ENCODE assay signal across 8 mouse cellular contexts in genomic region chr16:97922779-97923126, GRCm38 (mm10). TPM values are rescaled to one million over a fixed set of nuclear protein-coding genes. Genes with fewer than 3 reads are reported as not detected.
DNase-seq lines count a peak whose midpoint lies in the region; ATAC-seq lines count a peak whose summit lies in the region.

No protein-coding gene starts in this region.

- peak overlapping the region; percentile 70 for H3K4me3 ChIP-seq in kidney, embryonic 15.5 days (replicated peaks)
- H3K4me3 ChIP-seq in hindbrain, embryonic 16.5 days (ENCODE audit: low read length), result peak overlapping the region; percentile 95
- H3K4me3 ChIP-seq in midbrain, embryonic 14.5 days (replicated peaks; ENCODE audit: low read depth, low read length), result peak overlapping the region; percentile 82

- H3K27ac ChIP-seq in kidney, embryonic 15.5 days, result peak overlapping the region; percentile 88; the same call in 1 of the 2 replicates
- peak overlapping the region; percentile 80 for H3K27ac ChIP-seq in hindbrain, embryonic 16.5 days (ENCODE audit: low read depth, low read length)
- H3K27ac ChIP-seq in midbrain, embryonic 14.5 days (replicated peaks; ENCODE audit: low read depth, low read length), result peak overlapping the region; percentile 74

- H3K4me1 ChIP-seq in kidney, embryonic 15.5 days, result peaks cover 23% of the 10 kb centered on the region
- H3K4me1 ChIP-seq in hindbrain, embryonic 16.5 days (ENCODE audit: control insufficient read depth, insufficient read depth, low read depth, low read length), result peaks cover 10% of the 10 kb centered on the region
- peaks cover 8% of the 10 kb centered on the region; the same call in 1 of the 2 replicates for H3K4me1 ChIP-seq in midbrain, embryonic 14.5 days (ENCODE audit: control insufficient read depth, insufficient read depth, low read length)

- no peak for DNase-seq in kidney, adult 18-20 months
- DNase-seq in midbrain, embryonic 14.5 days, result no peak
- DNase-seq in right cerebral cortex, postnatal 4 days, result no peak
- no peak for DNase-seq in urinary bladder, adult 2 months (ENCODE audit: low spot score)
- no peak for DNase-seq in kidney, adult 11 months

- ATAC-seq in kidney, embryonic 15.5 days (replicated peaks; ENCODE audit: low FRiP score), result peak; percentile 28
- ATAC-seq in common myeloid progenitor, adult 5-6 weeks (replicated peaks; ENCODE audit: low read depth, poor library complexity, severe bottlenecking), result peak; percentile 13
- ATAC-seq in hindbrain, embryonic 16.5 days, result peak; percentile 81
- ATAC-seq in midbrain, embryonic 14.5 days (ENCODE audit: low FRiP score, low TSS enrichment), result peak; percentile 46; the same call in 1 of the 2 replicates

- peak overlapping the region; percentile 78 for H3K9ac ChIP-seq in kidney, embryonic 15.5 days
- H3K9ac ChIP-seq in hindbrain, embryonic 16.5 days (ENCODE audit: low read depth, low read length), result peak overlapping the region; percentile 89
- peak overlapping the region; percentile 80 for H3K9ac ChIP-seq in midbrain, embryonic 14.5 days (replicated peaks; ENCODE audit: low read length)

- under 1% methylated on average over 9 of the region's 9 CpGs for WGBS in kidney, embryonic 15.5 days
- WGBS in hindbrain, embryonic 16.5 days, result 1% methylated on average over 9 of the region's 9 CpGs
- 2% methylated on average over 9 of the region's 9 CpGs for WGBS in midbrain, embryonic 14.5 days

- no peaks in the 10 kb centered on the region for H3K9me3 ChIP-seq in kidney, embryonic 15.5 days (replicated peaks)
- H3K9me3 ChIP-seq in hindbrain, embryonic 16.5 days (ENCODE audit: control insufficient read depth, low read length), result no peaks in the 10 kb centered on the region
- no peaks in the 10 kb centered on the region for H3K9me3 ChIP-seq in midbrain, embryonic 14.5 days (ENCODE audit: control insufficient read depth, low read length)

- H3K27me3 ChIP-seq in kidney, embryonic 15.5 days, result no peaks in the 10 kb centered on the region
- H3K27me3 ChIP-seq in hindbrain, embryonic 16.5 days (replicated peaks; ENCODE audit: control insufficient read depth, insufficient read depth, low read length), result no peaks in the 10 kb centered on the region
- 0 out of 2 replicates have a peak, but pooled peaks cover 3% of the 10 kb centered on the region for H3K27me3 ChIP-seq in midbrain, embryonic 14.5 days (ENCODE audit: control insufficient read depth, insufficient read depth, low read length)

- no peaks in the 10 kb centered on the region for H3K36me3 ChIP-seq in kidney, embryonic 15.5 days
- no peaks in the 10 kb centered on the region for H3K36me3 ChIP-seq in hindbrain, embryonic 16.5 days (ENCODE audit: control insufficient read depth, insufficient read depth, low read length)
- H3K36me3 ChIP-seq in midbrain, embryonic 14.5 days (ENCODE audit: control insufficient read depth, insufficient read depth, low read length), result no peaks in the 10 kb centered on the region

- H3K4me2 ChIP-seq in kidney, embryonic 15.5 days, result peak overlapping the region; percentile 84
- H3K4me2 ChIP-seq in hindbrain, embryonic 16.5 days (ENCODE audit: low read length), result peak overlapping the region; percentile 90
- peak overlapping the region; percentile 95 for H3K4me2 ChIP-seq in midbrain, embryonic 14.5 days (ENCODE audit: low read length)

RNA-seq across cellular contexts. Expression of gene C2cd2, which starts 39.6 kb away (rescaled TPM):
- 19.5 TPM in 2 replicates for polyA plus RNA-seq in kidney, embryonic 15.5 days (2015; fragmentation: Nextera tagmentation; extraction: Ambion mirVana)
- total RNA-seq in common myeloid progenitor, adult 5-6 weeks (2017), result 20.3 and 29.3 TPM in 2 replicates
- polyA plus RNA-seq in hindbrain, embryonic 16.5 days (2015; fragmentation: Nextera tagmentation; extraction: Ambion mirVana), result 17.9 and 19.4 TPM in 2 replicates
- polyA plus RNA-seq in midbrain, embryonic 14.5 days (2014; fragmentation: Nextera tagmentation; extraction: Ambion mirVana), result 9.2 and 11.7 TPM in 2 replicates
- polyA plus RNA-seq in urinary bladder, adult 2 months (2012; rRNA removed), result 13.8 and 14.3 TPM in 2 replicates

RNA-seq across cellular contexts. Expression of gene Zbtb21, which starts 39.7 kb away (rescaled TPM):
- 13.1 and 14.1 TPM in 2 replicates for polyA plus RNA-seq in kidney, embryonic 15.5 days (2015; fragmentation: Nextera tagmentation; extraction: Ambion mirVana)
- total RNA-seq in common myeloid progenitor, adult 5-6 weeks (2017), result 14.7 and 20.9 TPM in 2 replicates
- 11.0 and 12.0 TPM in 2 replicates for polyA plus RNA-seq in hindbrain, embryonic 16.5 days (2015; fragmentation: Nextera tagmentation; extraction: Ambion mirVana)
- polyA plus RNA-seq in midbrain, embryonic 14.5 days (2014; fragmentation: Nextera tagmentation; extraction: Ambion mirVana), result 11.0 and 12.7 TPM in 2 replicates
- 14.5 and 16.2 TPM in 2 replicates for polyA plus RNA-seq in urinary bladder, adult 2 months (2012; rRNA removed)

Comparison
In these comparisons a context has a peak if more than half of its experiments do, and no peak if none do; other contexts are left out.
1. ATAC-seq: peak in every context shown above with its lines; median percentile 81 in hindbrain, embryonic 16.5 days; 46 in midbrain, embryonic 14.5 days; 28 in kidney, embryonic 15.5 days; 13 in common myeloid progenitor, adult 5-6 weeks.